Mouse (Mus musculus) hindbrain, embryonic 11.5 days (tissue): ENCODE data around the gene Trip10. TPM values are rescaled to one million over a fixed set of nuclear protein-coding genes. Genes with fewer than 3 reads are reported as not detected.

ENCODE experiments used
- ATAC-seq: fragments of 200-750 bp; cut with Nextera tagmentation; 2 replicates; pipeline ENCODE4 v1.8.0; 2017; ENCODE audit warnings: mild to moderate bottlenecking, moderate TSS enrichment, moderate library complexity; ENCODE audit not compliant: low FRiP score
- DNase-seq: peaks from one replicate; pipeline ENCODE4 v3.0.0-alpha.2; 2015; ENCODE audit warnings: low spot score
- H3K27ac ChIP-seq: fragments of 300-500 bp; sonication (generic); 2 replicates; pipeline ENCODE4 v1.5.1; 2014; ENCODE audit warnings: mild to moderate bottlenecking, low read depth, low read length
- H3K27me3 ChIP-seq: fragments of 300-500 bp; sonication (generic); 2 replicates; pipeline ENCODE4 v1.6.1; 2014; ENCODE audit warnings: mild to moderate bottlenecking, low read length, moderate library complexity, mixed read lengths; ENCODE audit not compliant: control insufficient read depth, insufficient read depth
- H3K36me3 ChIP-seq: fragments of 300-500 bp; sonication (generic); 2 replicates; pipeline ENCODE4 v1.6.1; 2014; ENCODE audit warnings: mild to moderate bottlenecking, low read length, moderate library complexity, mixed read lengths; ENCODE audit not compliant: control insufficient read depth, insufficient read depth
- H3K4me1 ChIP-seq: fragments of 300-500 bp; sonication (generic); replicated peaks from 2 replicates; pipeline ENCODE4 v1.6.1; 2014; ENCODE audit warnings: low read length, mixed read lengths; ENCODE audit not compliant: control insufficient read depth, insufficient read depth
- H3K4me2 ChIP-seq: fragments of 300-500 bp; sonication (generic); replicated peaks from 2 replicates; pipeline ENCODE4 v1.6.1; 2014; ENCODE audit warnings: mild to moderate bottlenecking, low read depth, low read length
- H3K4me3 ChIP-seq: fragments of 300-500 bp; sonication (generic); 2 replicates; pipeline ENCODE4 v1.5.1; 2014; ENCODE audit warnings: low read depth, low read length
- H3K9ac ChIP-seq: fragments of 300-500 bp; sonication (generic); 2 replicates; pipeline ENCODE4 v1.6.1; 2014; ENCODE audit warnings: low read depth, low read length
- H3K9me3 ChIP-seq: fragments of 300-500 bp; sonication (generic); 2 replicates; pipeline ENCODE4 v1.6.1; 2016; ENCODE audit warnings: low read length; ENCODE audit not compliant: control insufficient read depth
- WGBS: fragments of 180-500 bp; shearing (Covaris S2); extraction: QIAGEN DNeasy Blood & Tissue Kit; methylation state at CpG from one replicate; pipeline ENCODE4 v1.1.7; 2014; 5-methylcytosine and 5-hydroxymethylcytosine counted together
- polyA plus RNA-seq: library from polyadenylated mRNA; unstranded; fragments of >200 nt; fragmentation: Nextera tagmentation; extraction: Ambion mirVana; gene quantifications from 2 replicates; pipeline ENCODE4 v1.2.1, GENCODE M21; 2014

The Trip10 gene
- polyA plus RNA-seq, 1 experiment from 2014 or later: 21.8 TPM

DNA sequence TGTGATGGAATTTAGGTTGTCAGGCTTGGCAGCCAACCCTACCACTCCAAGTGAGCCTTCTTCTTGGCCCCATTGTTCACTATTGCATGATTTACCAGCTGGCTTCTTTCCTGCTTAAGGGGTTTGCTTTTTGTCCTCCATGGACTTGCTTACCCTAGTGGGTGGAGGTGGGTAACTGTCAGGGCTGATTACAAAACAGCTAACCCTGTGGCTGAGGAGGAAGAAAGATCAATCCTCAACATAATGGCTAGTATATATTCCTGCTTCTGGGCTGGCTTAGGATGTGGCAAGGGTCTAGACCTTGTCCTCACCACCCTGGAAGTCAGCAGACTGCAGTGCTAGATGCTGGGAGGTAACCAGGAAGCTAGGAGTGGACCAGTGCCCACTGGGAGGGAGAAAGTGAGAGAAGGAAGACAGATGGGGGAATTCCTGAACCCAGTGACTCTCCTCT is 17.9 kb upstream of the Trip10 start:
- H3K4me3 ChIP-seq: no peak overlapping the region

DNA sequence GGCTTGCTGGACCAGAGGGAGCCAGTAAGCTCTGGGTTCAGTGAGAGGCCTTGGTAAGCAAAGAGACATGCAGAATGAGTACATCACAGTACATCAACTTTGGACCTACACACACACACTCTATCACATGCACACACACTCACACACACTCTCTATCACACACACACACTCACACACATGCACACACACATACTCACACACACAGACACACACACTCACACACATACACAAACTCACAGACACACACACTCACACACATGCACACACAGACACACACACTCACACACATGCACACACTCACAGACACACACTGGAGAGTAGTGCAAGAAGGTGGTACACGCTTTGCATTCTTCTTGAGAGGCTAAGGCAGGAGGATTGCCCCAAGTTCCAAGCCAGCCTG is 17.1 kb upstream of the Trip10 start:
- ATAC-seq (no peak), DNase-seq (no peak)
- Histone ChIP-seq H3K36me3 (no peaks in the 10 kb centered on the region), H3K4me2 (no peak overlapping the region), H3K4me1 (no peaks in the 10 kb centered on the region), H3K27me3 (no peaks in the 10 kb centered on the region), H3K27ac (no peak overlapping the region), H3K9ac (no peak overlapping the region), H3K4me3 (no peak overlapping the region), H3K9me3 (no peaks in the 10 kb centered on the region)
- 82% methylated on average over 1 of the region's 1 CpGs for WGBS

More for the DNA sequence above, 17.9 kb upstream of the Trip10 start:
- H3K36me3 ChIP-seq: no peaks in the 10 kb centered on the region
- no peak for ATAC-seq
- H3K9me3 ChIP-seq: no peaks in the 10 kb centered on the region
- no peak for DNase-seq
- no peak overlapping the region for H3K27ac ChIP-seq
- no peak overlapping the region for H3K9ac ChIP-seq
- no peaks in the 10 kb centered on the region for H3K27me3 ChIP-seq
- no peak overlapping the region for H3K4me2 ChIP-seq
- no peaks in the 10 kb centered on the region for H3K4me1 ChIP-seq

DNA sequence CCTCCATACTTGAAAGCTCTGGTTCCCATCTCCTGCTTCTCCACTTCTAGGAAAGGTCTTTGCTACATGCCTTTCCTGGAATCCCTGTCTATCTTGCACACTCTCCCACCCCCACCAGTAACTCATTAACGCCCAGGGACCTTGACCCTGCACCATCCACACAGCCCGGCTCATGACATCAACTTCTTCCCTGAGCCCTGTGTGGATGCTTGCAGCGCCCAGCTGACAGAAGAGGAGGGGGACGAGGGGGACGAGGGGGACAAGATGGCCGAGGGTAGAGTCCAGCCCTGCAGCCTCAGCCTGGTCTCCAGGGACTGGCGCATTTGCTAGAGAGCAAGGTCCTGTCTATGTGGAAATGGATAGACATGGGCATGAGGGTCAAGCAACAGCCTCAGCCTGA is 16.2 kb upstream of the Trip10 start:
- ATAC-seq (no peak), DNase-seq (no peak)
- Histone ChIP-seq H3K4me2 (no peak overlapping the region), H3K36me3 (no peaks in the 10 kb centered on the region), H3K4me1 (no peaks in the 10 kb centered on the region), H3K27ac (no peak overlapping the region), H3K27me3 (no peaks in the 10 kb centered on the region), H3K4me3 (no peak overlapping the region), H3K9ac (no peak overlapping the region), H3K9me3 (no peaks in the 10 kb centered on the region)
- 46% methylated on average over 7 of the region's 7 CpGs for WGBS

DNA sequence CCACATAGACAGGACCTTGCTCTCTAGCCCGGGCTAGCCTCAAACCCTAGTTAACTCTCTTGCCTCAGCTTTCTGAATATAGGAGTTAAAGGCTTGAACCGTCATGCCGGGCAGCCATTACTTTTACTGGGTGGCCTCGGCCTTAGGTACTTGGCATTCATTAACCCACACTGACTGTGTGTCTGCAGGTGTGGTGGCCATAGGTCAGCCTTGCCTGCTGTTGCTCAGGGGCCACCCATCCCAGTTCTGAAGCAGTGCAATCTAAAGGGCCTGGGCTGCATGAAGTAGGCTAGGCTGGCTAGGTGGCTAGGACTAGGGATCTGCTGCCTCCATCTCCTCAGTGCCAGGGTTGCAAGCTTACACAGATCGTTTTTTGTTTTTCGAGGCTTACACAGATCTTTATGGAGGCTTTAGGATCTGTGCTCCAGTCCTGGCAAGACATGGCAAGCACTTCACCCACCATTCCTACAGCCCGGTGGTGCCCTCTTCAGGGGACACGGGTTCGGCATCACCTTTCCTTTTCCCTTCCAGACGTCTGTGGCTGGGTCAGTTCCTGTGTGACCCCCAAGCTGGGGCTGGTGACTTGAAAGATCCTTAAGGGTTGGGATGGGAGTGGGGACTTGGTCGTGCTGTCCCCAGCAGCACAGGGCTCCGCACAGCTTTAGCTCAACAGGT is 14.9 kb upstream of the Trip10 start:
- Histone ChIP-seq H3K27me3 (no peaks in the 10 kb centered on the region), H3K4me2 (no peak overlapping the region), H3K9me3 (no peaks in the 10 kb centered on the region), H3K36me3 (no peaks in the 10 kb centered on the region), H3K4me3 (no peak overlapping the region), H3K9ac (no peak overlapping the region), H3K27ac (no peak overlapping the region), H3K4me1 (no peaks in the 10 kb centered on the region)
- DNase-seq (no peak), ATAC-seq (no peak)
- WGBS: 83% methylated on average over 12 of the region's 12 CpGs

DNA sequence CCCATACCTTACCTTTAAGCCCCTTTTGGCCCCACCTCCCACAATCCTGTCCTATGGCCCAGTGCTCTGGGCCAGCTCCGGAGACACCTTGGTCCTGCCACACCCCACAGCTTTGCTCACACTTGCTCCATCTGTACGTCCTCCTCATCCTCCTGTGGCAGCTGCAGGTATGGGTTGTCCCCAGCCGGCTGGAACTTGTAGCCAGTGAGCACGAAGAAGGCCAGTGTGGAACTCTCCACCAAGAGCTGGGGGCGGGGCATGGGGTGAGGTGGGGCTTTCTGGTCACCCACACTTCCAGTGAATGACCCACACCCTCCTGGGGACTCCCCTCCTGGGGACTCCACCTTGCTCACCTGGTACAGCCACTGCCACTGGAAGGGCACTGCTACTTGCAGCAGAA is 13.5 kb upstream of the Trip10 start:
- H3K27me3 ChIP-seq: no peaks in the 10 kb centered on the region
- DNase-seq (no peak), ATAC-seq (no peak)
- H3K9me3 ChIP-seq: no peaks in the 10 kb centered on the region
- no peak overlapping the region for H3K4me3 ChIP-seq
- H3K27ac ChIP-seq: no peak overlapping the region
- H3K4me1 ChIP-seq: no peaks in the 10 kb centered on the region
- no peak overlapping the region for H3K9ac ChIP-seq
- H3K36me3 ChIP-seq: no peaks in the 10 kb centered on the region
- 88% methylated on average over 5 of the region's 5 CpGs for WGBS
- H3K4me2 ChIP-seq: no peak overlapping the region

DNA sequence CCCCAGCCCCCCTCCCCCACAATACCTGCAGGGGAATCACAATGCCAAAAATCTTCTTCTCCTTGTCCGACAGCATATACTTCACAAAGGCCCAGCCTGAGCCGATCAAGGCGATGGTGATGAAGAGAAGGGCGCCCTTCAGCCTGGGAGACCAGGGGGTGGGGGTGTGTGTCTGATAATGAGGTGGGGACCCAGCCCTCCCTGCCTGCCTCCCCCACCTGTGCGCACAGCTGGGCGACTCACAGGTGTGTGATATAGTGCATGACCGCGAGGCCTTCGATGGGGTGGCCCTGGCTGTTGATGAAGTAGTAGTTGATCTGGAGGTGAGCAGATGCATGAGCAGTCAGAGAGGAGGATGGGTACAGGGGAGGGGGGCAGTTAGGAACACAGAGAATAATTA is 12.1 kb upstream of the Trip10 start:
- ATAC-seq (no peak), DNase-seq (no peak)
- Histone ChIP-seq H3K4me3 (no peak overlapping the region), H3K4me2 (no peak overlapping the region), H3K27me3 (no peaks in the 10 kb centered on the region), H3K9ac (no peak overlapping the region), H3K4me1 (no peaks in the 10 kb centered on the region), H3K27ac (no peak overlapping the region), H3K9me3 (no peaks in the 10 kb centered on the region), H3K36me3 (no peaks in the 10 kb centered on the region; the same call in 1 of the 2 replicates)
- WGBS: 93% methylated on average over 9 of the region's 9 CpGs

DNA sequence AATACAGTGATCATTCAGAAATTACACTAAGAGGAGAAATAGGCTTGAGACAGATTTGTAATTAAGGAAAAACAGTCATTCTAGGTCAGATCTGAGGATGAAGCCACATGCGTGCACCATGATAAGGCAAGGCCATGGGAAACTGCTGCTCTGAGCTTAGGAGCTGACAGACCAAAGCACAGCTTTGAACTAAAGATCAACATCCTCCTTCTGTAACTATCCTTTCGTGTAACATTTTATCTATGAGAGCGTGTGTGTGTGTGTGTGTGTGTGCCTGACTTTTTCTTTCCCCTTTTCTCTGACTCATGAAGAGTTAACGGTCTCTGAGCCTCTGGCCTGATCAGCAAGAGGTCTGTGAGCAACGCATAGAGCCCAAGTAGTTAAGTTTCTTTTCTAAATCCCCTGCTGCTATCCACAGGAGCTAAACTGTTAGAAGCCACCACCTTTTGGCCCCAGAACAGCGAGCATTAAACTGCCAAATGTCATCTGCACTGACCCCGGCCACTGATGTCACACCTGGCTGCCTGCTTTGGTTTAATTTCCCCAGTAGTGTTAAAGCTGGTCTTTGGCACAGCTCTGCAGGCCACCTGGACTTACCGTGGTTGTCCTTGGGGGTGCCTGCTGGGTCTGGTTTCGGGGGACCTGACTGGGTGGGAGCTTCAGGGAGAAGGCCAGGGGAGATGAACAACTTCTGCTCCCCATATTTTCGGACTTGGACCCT is 5.4 kb upstream of the Trip10 start:
- WGBS: 75% methylated on average over 10 of the region's 10 CpGs
- Histone ChIP-seq H3K27me3 (no peaks in the 10 kb centered on the region), H3K9me3 (no peaks in the 10 kb centered on the region), H3K4me2 (no peak overlapping the region), H3K9ac (no peak overlapping the region), H3K4me1 (peaks cover 7% of the 10 kb centered on the region), H3K27ac (no peak overlapping the region), H3K36me3 (no peaks in the 10 kb centered on the region; the same call in 1 of the 2 replicates), H3K4me3 (no peak overlapping the region)
- ATAC-seq (no peak), DNase-seq (no peak)

DNA sequence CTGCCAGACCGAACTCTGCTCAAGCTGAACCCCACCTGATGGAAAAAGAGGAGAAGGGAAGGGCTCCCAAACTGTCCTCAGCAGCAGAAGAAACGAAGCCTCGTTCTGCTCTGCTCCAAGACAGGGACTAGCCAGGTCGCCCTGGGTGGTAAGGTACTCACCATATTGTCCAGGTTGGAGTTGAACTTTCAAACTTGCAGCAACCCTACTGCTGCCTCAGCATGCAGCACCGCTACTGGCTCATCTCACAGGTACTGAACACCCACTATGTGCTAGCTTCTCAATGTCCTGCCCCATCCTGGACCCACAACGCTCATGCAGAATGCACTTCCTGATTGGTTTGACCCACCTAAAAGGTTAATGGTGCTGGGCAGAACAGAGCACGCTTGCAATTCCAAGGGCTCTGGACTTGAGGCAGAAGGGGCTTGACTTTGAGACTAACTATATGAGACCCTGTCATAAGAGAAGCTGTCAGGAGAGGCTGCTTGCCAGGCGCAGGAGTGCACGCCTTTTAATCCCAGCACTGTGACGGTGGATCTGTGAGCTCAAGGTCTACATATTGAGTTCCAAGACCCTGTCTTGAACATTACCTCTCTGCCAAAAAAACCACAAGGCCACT is 3.8 kb upstream of the Trip10 start:
- no peaks in the 10 kb centered on the region for H3K9me3 ChIP-seq
- H3K9ac ChIP-seq: no peak overlapping the region
- peaks cover 12% of the 10 kb centered on the region for H3K4me1 ChIP-seq
- no peaks in the 10 kb centered on the region for H3K27me3 ChIP-seq
- WGBS: 93% methylated on average over 10 of the region's 10 CpGs
- ATAC-seq (no peak), DNase-seq (no peak)
- H3K36me3 ChIP-seq: no peaks in the 10 kb centered on the region; the same call in 1 of the 2 replicates
- H3K4me2 ChIP-seq: no peak overlapping the region
- no peak overlapping the region for H3K27ac ChIP-seq
- no peak overlapping the region for H3K4me3 ChIP-seq
